Mouse (Mus musculus): Measurements from ENCODE around the gene Tmc1. TPM values are rescaled to one million over a fixed set of nuclear protein-coding genes. Genes with fewer than 3 reads are reported as not detected.

Gene Tmc1
- polyA plus RNA-seq, 1 experiment from 2014 or later: not detected

- no peaks in the 10 kb centered on the region for H3K36me3 ChIP-seq (ENCODE audit: insufficient read depth, low read length)
- no peaks in the 10 kb centered on the region for H3K27me3 ChIP-seq (ENCODE audit: insufficient read depth, low read length)
- no peak overlapping the region for H3K4me2 ChIP-seq (ENCODE audit: low read length)
- H3K9me3 ChIP-seq (replicated peaks; ENCODE audit: low read length): no peaks in the 10 kb centered on the region
- no peak overlapping the region for H3K4me3 ChIP-seq (replicated peaks; ENCODE audit: low read depth, low read length)
- no peaks in the 10 kb centered on the region for H3K4me1 ChIP-seq (replicated peaks; ENCODE audit: insufficient read depth, low read length)
- DNase-seq (ENCODE audit: low spot score): peak; percentile 37
- no peak for TF ChIP-seq CTCF (IDR thresholded peaks at IDR 0.05; ENCODE audit: low read depth)
- H3K27ac ChIP-seq: no peak overlapping the region
- no peak for ATAC-seq (replicated peaks; ENCODE audit: low FRiP score, low read depth)
- WGBS: 67% methylated on average over 9 of the region's 9 CpGs
- no peak overlapping the region for H3K9ac ChIP-seq (ENCODE audit: low read depth, low read length)
Observed at GRCm38 (mm10) chr19:20836055-20836845, 117.8 kb downstream of the Tmc1 start.

GRCm38 (mm10) chr19:20834895-20835294 lies 119.1 kb downstream of the Tmc1 start:
- no peak for ATAC-seq (replicated peaks; ENCODE audit: low FRiP score, low read depth)
- Histone ChIP-seq H3K4me2 (ENCODE audit: low read length) (no peak overlapping the region), H3K27ac (no peak overlapping the region), H3K9ac (ENCODE audit: low read depth, low read length) (no peak overlapping the region), H3K4me1 (replicated peaks; ENCODE audit: insufficient read depth, low read length) (no peaks in the 10 kb centered on the region), H3K27me3 (ENCODE audit: insufficient read depth, low read length) (no peaks in the 10 kb centered on the region), H3K9me3 (replicated peaks; ENCODE audit: low read length) (no peaks in the 10 kb centered on the region), H3K36me3 (ENCODE audit: insufficient read depth, low read length) (no peaks in the 10 kb centered on the region), H3K4me3 (replicated peaks; ENCODE audit: low read depth, low read length) (no peak overlapping the region)
- TF ChIP-seq CTCF (IDR thresholded peaks at IDR 0.05; ENCODE audit: low read depth): no peak
- WGBS: 8% methylated on average over 1 of the region's 1 CpGs
- DNase-seq (ENCODE audit: low spot score): peak; percentile 28

GRCm38 (mm10) chr19:20799460-20799859 lies 154.5 kb downstream of the Tmc1 start:
- ATAC-seq (replicated peaks; ENCODE audit: low FRiP score, low read depth) (no peak), DNase-seq (ENCODE audit: low spot score) (no peak)
- no peak for TF ChIP-seq CTCF (IDR thresholded peaks at IDR 0.05; ENCODE audit: low read depth)

GRCm38 (mm10) chr19:20797558-20798101 lies 156.4 kb downstream of the Tmc1 start:
- Histone ChIP-seq H3K9ac (ENCODE audit: low read depth, low read length) (no peak overlapping the region), H3K4me3 (replicated peaks; ENCODE audit: low read depth, low read length) (no peak overlapping the region), H3K27ac (no peak overlapping the region), H3K27me3 (ENCODE audit: insufficient read depth, low read length) (no peaks in the 10 kb centered on the region), H3K36me3 (ENCODE audit: insufficient read depth, low read length) (no peaks in the 10 kb centered on the region), H3K4me2 (ENCODE audit: low read length) (no peak overlapping the region), H3K4me1 (replicated peaks; ENCODE audit: insufficient read depth, low read length) (no peaks in the 10 kb centered on the region), H3K9me3 (replicated peaks; ENCODE audit: low read length) (no peaks in the 10 kb centered on the region)
- ATAC-seq (replicated peaks; ENCODE audit: low FRiP score, low read depth): no peak
- TF ChIP-seq CTCF (IDR thresholded peaks at IDR 0.05; ENCODE audit: low read depth): peak; percentile 68
- WGBS: 44% methylated on average over 6 of the region's 6 CpGs
- peak; percentile 62 for DNase-seq (ENCODE audit: low spot score)

More at GRCm38 (mm10) chr19:20799460-20799859, 154.5 kb downstream of the Tmc1 start:
- H3K27ac ChIP-seq: no peak overlapping the region
- H3K4me3 ChIP-seq (replicated peaks; ENCODE audit: low read depth, low read length): no peak overlapping the region
- no peaks in the 10 kb centered on the region for H3K36me3 ChIP-seq (ENCODE audit: insufficient read depth, low read length)
- no peak overlapping the region for H3K9ac ChIP-seq (ENCODE audit: low read depth, low read length)
- no peak overlapping the region for H3K4me2 ChIP-seq (ENCODE audit: low read length)
- H3K27me3 ChIP-seq (ENCODE audit: insufficient read depth, low read length): no peaks in the 10 kb centered on the region
- H3K9me3 ChIP-seq (replicated peaks; ENCODE audit: low read length): no peaks in the 10 kb centered on the region
- no peaks in the 10 kb centered on the region for H3K4me1 ChIP-seq (replicated peaks; ENCODE audit: insufficient read depth, low read length)

- 28% methylated on average over 4 of the region's 4 CpGs for WGBS
- Histone ChIP-seq H3K27me3 (ENCODE audit: insufficient read depth, low read length) (no peaks in the 10 kb centered on the region), H3K4me2 (ENCODE audit: low read length) (no peak overlapping the region), H3K27ac (no peak overlapping the region), H3K36me3 (ENCODE audit: insufficient read depth, low read length) (no peaks in the 10 kb centered on the region), H3K4me3 (replicated peaks; ENCODE audit: low read depth, low read length) (no peak overlapping the region), H3K9ac (ENCODE audit: low read depth, low read length) (no peak overlapping the region), H3K9me3 (replicated peaks; ENCODE audit: low read length) (no peaks in the 10 kb centered on the region), H3K4me1 (replicated peaks; ENCODE audit: insufficient read depth, low read length) (no peaks in the 10 kb centered on the region)
- no peak for TF ChIP-seq CTCF (IDR thresholded peaks at IDR 0.05; ENCODE audit: low read depth)
- ATAC-seq (replicated peaks; ENCODE audit: low FRiP score, low read depth): no peak
- DNase-seq (ENCODE audit: low spot score): peak; percentile 44
Observed at GRCm38 (mm10) chr19:20796001-20796400, 158.0 kb downstream of the Tmc1 start.

GRCm38 (mm10) chr19:20794999-20795398 lies 159.0 kb downstream of the Tmc1 start:
- no peaks in the 10 kb centered on the region for H3K27me3 ChIP-seq (ENCODE audit: insufficient read depth, low read length)
- no peak overlapping the region for H3K27ac ChIP-seq
- no peaks in the 10 kb centered on the region for H3K36me3 ChIP-seq (ENCODE audit: insufficient read depth, low read length)
- no peak overlapping the region for H3K4me3 ChIP-seq (replicated peaks; ENCODE audit: low read depth, low read length)
- TF ChIP-seq CTCF (IDR thresholded peaks at IDR 0.05; ENCODE audit: low read depth): no peak
- ATAC-seq (replicated peaks; ENCODE audit: low FRiP score, low read depth) (no peak), DNase-seq (ENCODE audit: low spot score) (no peak)
- no peaks in the 10 kb centered on the region for H3K9me3 ChIP-seq (replicated peaks; ENCODE audit: low read length)
- WGBS: 81% methylated on average over 3 of the region's 3 CpGs
- no peak overlapping the region for H3K9ac ChIP-seq (ENCODE audit: low read depth, low read length)
- no peaks in the 10 kb centered on the region for H3K4me1 ChIP-seq (replicated peaks; ENCODE audit: insufficient read depth, low read length)
- H3K4me2 ChIP-seq (ENCODE audit: low read length): no peak overlapping the region
